Mouse (Mus musculus) limb, embryonic 10.5 days (tissue): ENCODE measurements around the gene Rapgef4. TPM values are rescaled to one million over a fixed set of nuclear protein-coding genes. Genes with fewer than 3 reads are reported as not detected.

Source experiments
- DNase-seq: peaks from one replicate; pipeline ENCODE4 v3.0.0-alpha.2; 2017; ENCODE audit warnings: low spot score
- H3K27ac ChIP-seq: fragments of 300-500 bp; sonication (generic); 2 replicates; pipeline ENCODE4 v1.5.1; 2016; ENCODE audit warnings: mild to moderate bottlenecking
- H3K27me3 ChIP-seq: fragments of 300-500 bp; sonication (generic); 2 replicates; pipeline ENCODE4 v1.6.1; 2016; ENCODE audit warnings: low read depth, mild to moderate bottlenecking; ENCODE audit not compliant: poor library complexity, severe bottlenecking
- H3K36me3 ChIP-seq: fragments of 300-500 bp; sonication (generic); 2 replicates; pipeline ENCODE4 v1.6.1; 2016; ENCODE audit warnings: mild to moderate bottlenecking, moderate library complexity
- H3K4me1 ChIP-seq: fragments of 300-500 bp; sonication (generic); 2 replicates; pipeline ENCODE4 v1.6.1; 2016
- H3K4me3 ChIP-seq: fragments of 300-500 bp; sonication (generic); 2 replicates; pipeline ENCODE4 v1.5.1; 2016; ENCODE audit warnings: mild to moderate bottlenecking, moderate library complexity
- H3K9me3 ChIP-seq: fragments of 300-500 bp; sonication (generic); replicated peaks from 2 replicates; pipeline ENCODE4 v1.6.1; 2016; ENCODE audit warnings: mild to moderate bottlenecking
- WGBS: fragments of 180-500 bp; shearing (Covaris S2); methylation state at CpG from one replicate; pipeline ENCODE4 v1.1.7; 2016; 5-methylcytosine and 5-hydroxymethylcytosine counted together
- polyA plus RNA-seq: library from polyadenylated mRNA; unstranded; fragments of >200 nt; fragmentation: Nextera tagmentation; extraction: Ambion mirVana; gene quantifications from 2 replicates; pipeline ENCODE4 v1.2.1, GENCODE M21; 2016

The Rapgef4 gene
- polyA plus RNA-seq, 1 experiment from 2014 or later = 1.6 TPM

- Histone ChIP-seq H3K36me3 (no peaks in the 10 kb centered on the region), H3K27ac (no peak overlapping the region), H3K9me3 (no peaks in the 10 kb centered on the region), H3K4me3 (no peak overlapping the region), H3K27me3 (no peaks in the 10 kb centered on the region; the same call in 1 of the 2 replicates), H3K4me1 (peaks cover 38% of the 10 kb centered on the region)
- 96% methylated on average over 2 of the region's 2 CpGs for WGBS
- no peak for DNase-seq
Observed at GRCm38 (mm10) chr2:72238421-72238820, 257.4 kb downstream of the Rapgef4 start.

- H3K27me3 ChIP-seq = no peaks in the 10 kb centered on the region; the same call in 1 of the 2 replicates
- H3K9me3 ChIP-seq = no peaks in the 10 kb centered on the region
- no peak for DNase-seq
- H3K36me3 ChIP-seq = no peaks in the 10 kb centered on the region
- H3K4me3 ChIP-seq = no peak overlapping the region
- H3K4me1 ChIP-seq = peaks cover 38% of the 10 kb centered on the region
- H3K27ac ChIP-seq = no peak overlapping the region
- 89% methylated on average over 11 of the region's 11 CpGs for WGBS
Observed at GRCm38 (mm10) chr2:72238925-72239324, 257.9 kb downstream of the Rapgef4 start.

GRCm38 (mm10) chr2:72239456-72239855, 258.4 kb downstream of the Rapgef4 start:
- H3K36me3 ChIP-seq = no peaks in the 10 kb centered on the region
- DNase-seq = no peak
- peaks cover 38% of the 10 kb centered on the region for H3K4me1 ChIP-seq
- no peaks in the 10 kb centered on the region for H3K9me3 ChIP-seq
- 85% methylated on average over 8 of the region's 8 CpGs for WGBS
- H3K27me3 ChIP-seq = no peaks in the 10 kb centered on the region
- no peak overlapping the region for H3K4me3 ChIP-seq
- no peak overlapping the region for H3K27ac ChIP-seq

- whole genome bisulfite sequencing = 69% methylated on average over 7 of the region's 7 CpGs
- no peak overlapping the region for H3K27ac ChIP-seq
- H3K36me3 ChIP-seq = no peaks in the 10 kb centered on the region
- no peak overlapping the region for H3K4me3 ChIP-seq
- no peaks in the 10 kb centered on the region for H3K27me3 ChIP-seq
- DNase-seq = no peak
- no peaks in the 10 kb centered on the region for H3K9me3 ChIP-seq
- H3K4me1 ChIP-seq = peaks cover 38% of the 10 kb centered on the region
Observed at GRCm38 (mm10) chr2:72239993-72240392, 259.0 kb downstream of the Rapgef4 start.

GRCm38 (mm10) chr2:72240691-72241090, 259.7 kb downstream of the Rapgef4 start:
- Histone ChIP-seq H3K9me3 (no peaks in the 10 kb centered on the region), H3K36me3 (no peaks in the 10 kb centered on the region), H3K4me1 (peaks cover 33% of the 10 kb centered on the region), H3K4me3 (no peak overlapping the region), H3K27me3 (no peaks in the 10 kb centered on the region), H3K27ac (no peak overlapping the region; the same call in 1 of the 2 replicates)
- WGBS = 90% methylated on average over 7 of the region's 7 CpGs
- DNase-seq = no peak

GRCm38 (mm10) chr2:72241714-72242472, 260.9 kb downstream of the Rapgef4 start:
- Histone ChIP-seq H3K4me1 (peaks cover 33% of the 10 kb centered on the region), H3K4me3 (peak overlapping the region; percentile 24), H3K36me3 (no peaks in the 10 kb centered on the region), H3K27ac (no peak overlapping the region), H3K27me3 (no peaks in the 10 kb centered on the region), H3K9me3 (no peaks in the 10 kb centered on the region)
- 55% methylated on average over 14 of the region's 14 CpGs for WGBS
- no peak for DNase-seq

- WGBS = 70% methylated on average over 12 of the region's 12 CpGs
- Histone ChIP-seq H3K4me1 (peaks cover 33% of the 10 kb centered on the region), H3K4me3 (no peak overlapping the region), H3K27me3 (no peaks in the 10 kb centered on the region), H3K9me3 (no peaks in the 10 kb centered on the region), H3K27ac (no peak overlapping the region), H3K36me3 (no peaks in the 10 kb centered on the region)
- no peak for DNase-seq
Observed at GRCm38 (mm10) chr2:72242910-72243675, 262.1 kb downstream of the Rapgef4 start.

GRCm38 (mm10) chr2:72245631-72246030, 264.6 kb downstream of the Rapgef4 start:
- peaks cover 28% of the 10 kb centered on the region for H3K4me1 ChIP-seq
- WGBS = 90% methylated on average over 4 of the region's 4 CpGs
- H3K4me3 ChIP-seq = no peak overlapping the region
- no peak overlapping the region for H3K27ac ChIP-seq
- no peak for DNase-seq
- no peaks in the 10 kb centered on the region for H3K27me3 ChIP-seq
- no peaks in the 10 kb centered on the region for H3K9me3 ChIP-seq
- no peaks in the 10 kb centered on the region for H3K36me3 ChIP-seq

GRCm38 (mm10) chr2:72246376-72246775, 265.3 kb downstream of the Rapgef4 start:
- Histone ChIP-seq H3K36me3 (no peaks in the 10 kb centered on the region), H3K27me3 (no peaks in the 10 kb centered on the region), H3K4me1 (peaks cover 23% of the 10 kb centered on the region), H3K27ac (no peak overlapping the region), H3K9me3 (no peaks in the 10 kb centered on the region), H3K4me3 (no peak overlapping the region)
- WGBS = 93% methylated on average over 11 of the region's 11 CpGs
- DNase-seq = no peak

- no peak overlapping the region for H3K27ac ChIP-seq
- H3K4me1 ChIP-seq = peaks cover 17% of the 10 kb centered on the region
- H3K9me3 ChIP-seq = no peaks in the 10 kb centered on the region
- no peak overlapping the region for H3K4me3 ChIP-seq
- H3K36me3 ChIP-seq = no peaks in the 10 kb centered on the region
- no peaks in the 10 kb centered on the region for H3K27me3 ChIP-seq
- WGBS = 88% methylated on average over 6 of the region's 6 CpGs
- DNase-seq = no peak
Observed at GRCm38 (mm10) chr2:72247819-72248218, 266.8 kb downstream of the Rapgef4 start.

GRCm38 (mm10) chr2:72252510-72253505, 271.8 kb downstream of the Rapgef4 start:
- Histone ChIP-seq H3K4me1 (peaks cover 34% of the 10 kb centered on the region), H3K27ac (no peak overlapping the region), H3K9me3 (no peaks in the 10 kb centered on the region), H3K4me3 (no peak overlapping the region), H3K27me3 (no peaks in the 10 kb centered on the region), H3K36me3 (no peaks in the 10 kb centered on the region)
- WGBS = 68% methylated on average over 18 of the region's 18 CpGs
- no peak for DNase-seq

- Histone ChIP-seq H3K36me3 (no peaks in the 10 kb centered on the region), H3K27me3 (no peaks in the 10 kb centered on the region), H3K27ac (no peak overlapping the region), H3K4me3 (no peak overlapping the region), H3K9me3 (no peaks in the 10 kb centered on the region), H3K4me1 (peaks cover 32% of the 10 kb centered on the region)
- DNase-seq = no peak
- WGBS = 83% methylated on average over 4 of the region's 4 CpGs
Observed at GRCm38 (mm10) chr2:72253882-72254281, 272.8 kb downstream of the Rapgef4 start.
